Mouse (Mus musculus): Measurements from ENCODE around the gene Mrpl43. TPM values are rescaled to one million over a fixed set of nuclear protein-coding genes. Genes with fewer than 3 reads are reported as not detected.

The Mrpl43 gene
- polyA plus RNA-seq, 1 experiment = 31.1 TPM

- TF ChIP-seq CTCF (IDR thresholded peaks at IDR 0.05; ENCODE audit: borderline replicate concordance, insufficient read depth, low read length) (peak; percentile 89), POLR2A (IDR thresholded peaks at IDR 0.05; ENCODE audit: low read depth, low read length) (no peak)
- Histone ChIP-seq H3K27ac (ENCODE audit: insufficient read depth, low read length) (no peak overlapping the region), H3K4me1 (ENCODE audit: control insufficient read depth, insufficient read depth, low read length) (no peaks in the 10 kb centered on the region), H3K4me3 (ENCODE audit: insufficient read depth, low read length) (no peak overlapping the region)
These were observed 23.9 kb upstream of the Mrpl43 start for GRCm38 (mm10) chr19:45030111-45030510.

- Histone ChIP-seq H3K27ac (ENCODE audit: insufficient read depth, low read length) (no peak overlapping the region), H3K4me1 (ENCODE audit: control insufficient read depth, insufficient read depth, low read length) (no peaks in the 10 kb centered on the region), H3K4me3 (ENCODE audit: insufficient read depth, low read length) (no peak overlapping the region)
- no peak for TF ChIP-seq POLR2A (IDR thresholded peaks at IDR 0.05; ENCODE audit: low read depth, low read length)
- TF ChIP-seq CTCF (IDR thresholded peaks at IDR 0.05; ENCODE audit: borderline replicate concordance, insufficient read depth, low read length) = no peak
These were observed 23.3 kb upstream of the Mrpl43 start for GRCm38 (mm10) chr19:45029571-45029970.

DNA sequence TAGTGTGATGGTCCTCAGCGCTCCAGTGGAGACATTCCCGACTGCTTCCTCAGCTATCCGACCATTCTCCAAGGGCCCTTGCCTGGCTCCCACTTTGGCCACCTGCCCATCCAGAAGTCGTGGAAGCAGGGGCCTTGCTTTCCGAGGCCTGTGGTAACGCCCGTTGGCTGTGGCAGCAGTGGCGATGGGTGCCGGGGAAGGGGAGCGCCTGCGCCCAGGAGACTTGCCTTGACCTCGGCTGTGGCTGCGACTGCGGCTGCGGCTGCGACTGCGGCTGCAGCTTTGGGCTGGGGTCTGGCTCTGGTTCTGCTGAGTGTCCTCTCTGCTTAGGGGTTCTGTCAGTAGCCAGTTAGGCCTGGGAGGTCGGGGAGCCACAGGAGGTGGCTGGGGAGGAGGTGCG lies 22.5 kb upstream of the Mrpl43 start:
- Histone ChIP-seq H3K4me3 (ENCODE audit: insufficient read depth, low read length) (no peak overlapping the region), H3K4me1 (ENCODE audit: control insufficient read depth, insufficient read depth, low read length) (no peaks in the 10 kb centered on the region), H3K27ac (ENCODE audit: insufficient read depth, low read length) (no peak overlapping the region)
- TF ChIP-seq POLR2A (IDR thresholded peaks at IDR 0.05; ENCODE audit: low read depth, low read length) (no peak), CTCF (IDR thresholded peaks at IDR 0.05; ENCODE audit: borderline replicate concordance, insufficient read depth, low read length) (no peak)

- Histone ChIP-seq H3K4me1 (ENCODE audit: control insufficient read depth, insufficient read depth, low read length) (no peaks in the 10 kb centered on the region), H3K4me3 (ENCODE audit: insufficient read depth, low read length) (no peak overlapping the region), H3K27ac (ENCODE audit: insufficient read depth, low read length) (no peak overlapping the region)
- TF ChIP-seq CTCF (IDR thresholded peaks at IDR 0.05; ENCODE audit: borderline replicate concordance, insufficient read depth, low read length) = no peak
- TF ChIP-seq POLR2A (IDR thresholded peaks at IDR 0.05; ENCODE audit: low read depth, low read length) = no peak
These were observed 21.6 kb upstream of the Mrpl43 start for GRCm38 (mm10) chr19:45027848-45028247.

DNA sequence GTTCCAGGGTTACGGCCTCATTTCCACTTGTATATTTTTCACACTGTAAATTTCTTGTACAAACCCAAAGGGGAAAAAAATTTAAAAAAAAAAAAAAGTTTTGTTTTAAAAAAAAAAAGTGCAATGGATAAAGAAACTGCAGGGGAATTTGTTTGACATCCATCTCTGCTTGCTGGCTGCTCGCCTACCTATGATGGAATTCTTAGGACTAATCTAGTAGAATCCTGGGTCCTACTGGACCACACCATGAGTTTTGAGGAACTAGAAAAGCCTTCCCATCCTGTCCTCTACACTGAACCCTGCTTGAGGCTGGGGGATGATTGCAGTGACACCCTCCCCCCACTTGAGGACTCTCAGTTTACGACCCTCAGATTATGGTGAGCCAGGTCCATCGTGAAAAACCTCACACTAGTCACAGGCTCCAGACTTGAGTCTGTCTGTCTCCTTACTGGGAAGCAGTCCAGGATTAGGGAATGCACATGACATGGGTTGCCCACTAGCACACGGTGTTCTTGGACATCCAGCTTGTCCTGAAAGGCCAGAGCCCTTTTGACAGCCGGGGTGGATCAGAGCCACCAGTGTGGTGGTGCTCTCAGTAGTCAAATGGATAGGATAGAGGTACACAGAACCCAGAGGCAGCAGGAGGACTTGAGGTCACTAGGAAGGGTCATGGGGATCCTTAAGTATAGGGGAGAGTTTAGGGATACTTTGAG lies 20.9 kb upstream of the Mrpl43 start:
- no peaks in the 10 kb centered on the region for H3K4me1 ChIP-seq (ENCODE audit: control insufficient read depth, insufficient read depth, low read length)
- no peak for TF ChIP-seq CTCF (IDR thresholded peaks at IDR 0.05; ENCODE audit: borderline replicate concordance, insufficient read depth, low read length)
- TF ChIP-seq POLR2A (IDR thresholded peaks at IDR 0.05; ENCODE audit: low read depth, low read length) = no peak
- no peak overlapping the region for H3K4me3 ChIP-seq (ENCODE audit: insufficient read depth, low read length)
- no peak overlapping the region for H3K27ac ChIP-seq (ENCODE audit: insufficient read depth, low read length)

DNA sequence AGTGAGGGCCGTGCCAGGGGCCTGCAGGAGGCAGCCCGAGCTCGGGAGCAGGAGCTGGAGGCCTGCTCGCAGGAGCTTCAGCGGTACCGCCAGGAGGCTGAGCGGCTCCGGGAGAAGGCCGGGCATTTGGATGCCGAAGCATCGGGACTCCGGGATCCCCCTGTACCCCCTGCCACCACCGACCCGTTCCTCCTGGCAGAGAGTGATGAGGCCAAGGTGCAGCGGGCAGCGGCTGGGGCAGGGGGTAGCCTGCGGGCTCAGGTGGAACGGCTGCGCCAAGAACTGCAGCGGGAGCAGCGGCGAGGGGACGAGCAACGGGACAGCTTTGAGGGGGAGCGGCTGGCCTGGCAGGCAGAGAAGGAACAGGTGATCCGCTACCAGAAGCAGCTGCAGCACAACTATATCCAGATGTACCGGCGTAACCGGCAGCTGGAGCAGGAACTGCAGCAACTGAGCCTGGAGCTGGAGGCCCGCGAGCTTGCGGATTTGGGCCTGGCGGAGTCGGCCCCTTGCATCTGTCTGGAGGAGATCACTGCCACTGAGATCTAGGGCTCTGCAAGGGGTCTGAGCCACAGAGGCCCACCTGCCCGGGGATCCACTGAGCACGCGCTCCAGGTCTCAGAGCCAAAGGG lies 19.8 kb upstream of the Mrpl43 start:
- no peak overlapping the region for H3K4me3 ChIP-seq (ENCODE audit: insufficient read depth, low read length)
- H3K27ac ChIP-seq (ENCODE audit: insufficient read depth, low read length) = no peak overlapping the region
- TF ChIP-seq CTCF (IDR thresholded peaks at IDR 0.05; ENCODE audit: borderline replicate concordance, insufficient read depth, low read length) (no peak), POLR2A (IDR thresholded peaks at IDR 0.05; ENCODE audit: low read depth, low read length) (no peak)
- no peaks in the 10 kb centered on the region for H3K4me1 ChIP-seq (ENCODE audit: control insufficient read depth, insufficient read depth, low read length)

- TF ChIP-seq CTCF (IDR thresholded peaks at IDR 0.05; ENCODE audit: borderline replicate concordance, insufficient read depth, low read length) (no peak), POLR2A (IDR thresholded peaks at IDR 0.05; ENCODE audit: low read depth, low read length) (no peak)
- Histone ChIP-seq H3K4me3 (ENCODE audit: insufficient read depth, low read length) (no peak overlapping the region), H3K27ac (ENCODE audit: insufficient read depth, low read length) (no peak overlapping the region), H3K4me1 (ENCODE audit: control insufficient read depth, insufficient read depth, low read length) (no peaks in the 10 kb centered on the region; the same call in 1 of the 2 replicates)
These were observed 18.5 kb upstream of the Mrpl43 start for GRCm38 (mm10) chr19:45024775-45025174.

DNA sequence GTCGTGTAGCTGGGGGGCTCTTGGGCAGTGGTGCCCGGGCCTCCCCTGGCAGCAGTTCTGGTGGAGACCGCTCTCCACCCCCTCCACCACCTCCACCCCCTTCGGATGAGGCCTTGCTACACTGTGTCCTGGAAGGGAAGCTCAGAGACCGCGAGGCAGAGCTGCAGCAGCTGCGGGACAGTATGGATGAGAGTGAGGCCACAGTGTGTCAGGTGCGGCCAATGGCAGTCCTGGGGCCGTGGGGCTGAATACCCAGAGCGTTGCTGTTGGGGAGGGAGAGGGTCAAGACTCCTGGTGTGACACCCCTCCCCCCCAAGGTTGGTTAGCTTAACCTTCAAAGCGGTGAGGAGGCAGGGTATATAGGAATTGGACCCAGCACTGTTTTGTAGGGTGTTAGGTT lies 17.8 kb upstream of the Mrpl43 start:
- no peak for TF ChIP-seq CTCF (IDR thresholded peaks at IDR 0.05; ENCODE audit: borderline replicate concordance, insufficient read depth, low read length)
- TF ChIP-seq POLR2A (IDR thresholded peaks at IDR 0.05; ENCODE audit: low read depth, low read length) = no peak
- H3K27ac ChIP-seq (ENCODE audit: insufficient read depth, low read length) = no peak overlapping the region
- no peak overlapping the region for H3K4me3 ChIP-seq (ENCODE audit: insufficient read depth, low read length)
- no peaks in the 10 kb centered on the region; the same call in 1 of the 2 replicates for H3K4me1 ChIP-seq (ENCODE audit: control insufficient read depth, insufficient read depth, low read length)

DNA sequence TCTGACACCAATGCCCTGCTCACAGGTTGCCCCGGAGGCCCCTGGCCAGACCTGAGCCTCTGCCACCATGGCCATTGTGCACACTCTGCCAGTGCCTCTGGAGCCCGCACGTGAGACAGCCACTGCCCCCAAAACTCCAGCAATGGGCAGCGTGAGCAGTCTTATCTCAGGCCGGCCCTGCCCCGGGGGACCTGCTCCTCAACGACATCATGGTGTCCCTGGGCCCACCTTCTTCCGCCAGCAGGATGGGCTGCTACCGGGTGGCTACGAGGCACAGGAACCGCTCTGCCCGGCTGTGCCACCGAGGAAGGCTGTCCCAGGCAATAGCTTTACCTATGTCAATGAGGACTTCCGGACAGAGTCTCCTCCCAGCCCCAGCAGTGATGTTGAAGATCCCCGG lies 15.1 kb upstream of the Mrpl43 start:
- Histone ChIP-seq H3K4me1 (ENCODE audit: control insufficient read depth, insufficient read depth, low read length) (no peaks in the 10 kb centered on the region; the same call in 1 of the 2 replicates), H3K4me3 (ENCODE audit: insufficient read depth, low read length) (no peak overlapping the region), H3K27ac (ENCODE audit: insufficient read depth, low read length) (no peak overlapping the region)
- TF ChIP-seq CTCF (IDR thresholded peaks at IDR 0.05; ENCODE audit: borderline replicate concordance, insufficient read depth, low read length) (no peak), POLR2A (IDR thresholded peaks at IDR 0.05; ENCODE audit: low read depth, low read length) (no peak)

DNA sequence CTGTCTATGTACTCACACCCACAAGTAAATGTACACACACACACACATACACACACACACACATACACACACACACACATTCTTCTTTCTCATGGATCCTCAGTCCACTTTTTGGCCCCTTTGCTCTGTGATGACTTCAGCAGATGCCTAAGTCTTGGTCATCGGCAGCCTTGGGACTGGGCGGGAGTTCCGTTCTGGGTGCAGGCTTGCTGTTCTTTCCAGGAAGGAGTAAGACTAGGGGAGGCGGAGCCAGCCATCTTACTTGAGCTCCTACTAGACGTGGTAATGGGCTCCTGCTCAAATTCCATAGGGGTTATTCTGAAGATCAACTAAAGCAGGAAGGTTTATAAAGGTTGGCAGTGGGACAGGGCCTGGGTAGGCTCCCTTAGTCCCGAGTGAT lies 14.1 kb upstream of the Mrpl43 start:
- no peaks in the 10 kb centered on the region; the same call in 1 of the 2 replicates for H3K4me1 ChIP-seq (ENCODE audit: control insufficient read depth, insufficient read depth, low read length)
- 0 out of 2 replicates have a peak overlapping the region, but pooled peaks have one; percentile 38 for H3K27ac ChIP-seq (ENCODE audit: insufficient read depth, low read length)
- H3K4me3 ChIP-seq (ENCODE audit: insufficient read depth, low read length) = no peak overlapping the region
- no peak for TF ChIP-seq CTCF (IDR thresholded peaks at IDR 0.05; ENCODE audit: borderline replicate concordance, insufficient read depth, low read length)
- peak; percentile 41 for TF ChIP-seq POLR2A (IDR thresholded peaks at IDR 0.05; ENCODE audit: low read depth, low read length)

All from embryonic fibroblast, embryonic 13.5 days (primary cell).